Mouse (Mus musculus): ENCODE data around the gene Ampd2. TPM values are rescaled to one million over a fixed set of nuclear protein-coding genes. Genes with fewer than 3 reads are reported as not detected.

The Ampd2 gene
- polyA plus RNA-seq (2015; fragmentation: Nextera tagmentation; extraction: Ambion mirVana) = 11.6 and 12.6 TPM in 2 replicates

GRCm38 (mm10) chr3:108086470-108086979 is at the start of gene Ampd2:
Ampd2 (minus strand) TSS chr3:108086651.
- Histone ChIP-seq H3K9ac (replicated peaks; ENCODE audit: low read depth) (peak within 1 kb of the TSS; percentile 48), H3K27me3 (replicated peaks; ENCODE audit: insufficient read depth, low read length) (no peaks in the 10 kb centered on the region), H3K4me2 (replicated peaks; ENCODE audit: low read depth, low read length) (peak within 1 kb of the TSS; percentile 100), H3K4me3 (ENCODE audit: low read depth, low read length) (peak within 1 kb of the TSS; percentile 60), H3K9me3 (ENCODE audit: low read length) (no peaks in the 10 kb centered on the region), H3K36me3 (ENCODE audit: insufficient read depth, low read length) (no peaks in the 10 kb centered on the region), H3K4me1 (ENCODE audit: insufficient read depth, low read depth, low read length) (peaks cover 14% of the 10 kb centered on the region; the same call in 1 of the 2 replicates), H3K27ac (ENCODE audit: low read length) (peak within 1 kb of the TSS; percentile 57)
- DNase-seq (ENCODE audit: low spot score) (peak; percentile 79), ATAC-seq (peak; percentile 46)
- TF ChIP-seq EP300 (IDR thresholded peaks at IDR 0.05) (no peak), CTCF (IDR thresholded peaks at IDR 0.05) (no peak)
- under 1% methylated on average over 29 of the region's 29 CpGs for WGBS

GRCm38 (mm10) chr3:108134701-108135100 is 48.2 kb upstream of the Ampd2 start:
- TF ChIP-seq EP300 (IDR thresholded peaks at IDR 0.05) (no peak), CTCF (IDR thresholded peaks at IDR 0.05) (no peak)
- no peaks in the 10 kb centered on the region for H3K9me3 ChIP-seq (ENCODE audit: low read length)
- H3K27me3 ChIP-seq (replicated peaks; ENCODE audit: insufficient read depth, low read length) = no peaks in the 10 kb centered on the region
- H3K4me2 ChIP-seq (replicated peaks; ENCODE audit: low read depth, low read length) = no peak overlapping the region
- no peak for DNase-seq (ENCODE audit: low spot score)
- H3K27ac ChIP-seq (ENCODE audit: low read length) = no peak overlapping the region
- peaks cover 9% of the 10 kb centered on the region; the same call in 1 of the 2 replicates for H3K4me1 ChIP-seq (ENCODE audit: insufficient read depth, low read depth, low read length)
- 77% methylated on average over 11 of the region's 11 CpGs for WGBS
- no peak overlapping the region for H3K4me3 ChIP-seq (ENCODE audit: low read depth, low read length)
- H3K9ac ChIP-seq (replicated peaks; ENCODE audit: low read depth) = no peak overlapping the region
- no peaks in the 10 kb centered on the region for H3K36me3 ChIP-seq (ENCODE audit: insufficient read depth, low read length)
- ATAC-seq = no peak

DNA sequence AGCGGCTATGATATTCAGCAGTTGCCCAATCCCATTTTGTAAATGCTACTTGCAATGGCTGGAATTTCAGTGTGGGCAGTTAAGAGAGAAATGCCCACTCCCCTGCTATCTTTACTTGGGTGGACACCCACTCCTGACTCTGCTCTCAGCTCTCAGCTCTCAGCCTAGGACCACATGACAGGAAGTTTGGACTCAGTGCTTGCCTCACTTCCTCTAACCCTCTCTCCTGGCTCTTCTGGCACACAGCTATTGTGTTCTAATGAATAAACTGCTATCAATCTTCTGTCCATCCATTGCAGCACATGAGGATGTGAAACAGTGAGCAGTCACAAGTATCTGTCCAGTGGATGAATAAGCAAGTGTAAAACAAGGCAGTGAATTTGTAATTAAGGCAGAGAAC is 46.0 kb upstream of the Ampd2 start:
- DNase-seq (ENCODE audit: low spot score) = peak; percentile 50
- Histone ChIP-seq H3K9me3 (ENCODE audit: low read length) (no peaks in the 10 kb centered on the region), H3K4me3 (ENCODE audit: low read depth, low read length) (no peak overlapping the region), H3K27ac (ENCODE audit: low read length) (peak overlapping the region; percentile 47; the same call in 1 of the 2 replicates), H3K4me2 (replicated peaks; ENCODE audit: low read depth, low read length) (no peak overlapping the region), H3K9ac (replicated peaks; ENCODE audit: low read depth) (no peak overlapping the region), H3K36me3 (ENCODE audit: insufficient read depth, low read length) (no peaks in the 10 kb centered on the region), H3K27me3 (replicated peaks; ENCODE audit: insufficient read depth, low read length) (no peaks in the 10 kb centered on the region), H3K4me1 (ENCODE audit: insufficient read depth, low read depth, low read length) (peaks cover 9% of the 10 kb centered on the region; the same call in 1 of the 2 replicates)
- ATAC-seq = peak; percentile 79
- WGBS = 41% methylated on average over 1 of the region's 1 CpGs
- TF ChIP-seq EP300 (IDR thresholded peaks at IDR 0.05) (no peak), CTCF (IDR thresholded peaks at IDR 0.05) (no peak)

DNA sequence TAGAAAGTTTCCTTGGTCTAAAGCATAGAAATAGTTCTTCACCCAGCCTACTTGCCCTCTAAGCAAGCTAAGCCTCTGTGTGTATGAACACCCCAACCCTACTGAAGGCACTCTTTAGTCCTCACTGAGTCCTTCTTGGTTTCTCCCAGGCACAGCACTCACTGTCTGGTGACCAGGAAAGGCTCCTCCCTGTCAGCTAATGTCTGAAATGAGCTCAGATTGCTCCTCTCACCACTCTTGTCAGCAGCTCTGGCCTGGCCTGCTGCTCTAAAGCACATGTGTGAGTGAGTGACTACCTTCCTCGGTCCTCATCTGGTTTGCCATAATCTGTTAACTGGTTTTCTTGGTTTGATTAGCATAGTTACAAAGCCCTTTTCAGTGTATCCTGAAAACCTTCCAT is 45.4 kb upstream of the Ampd2 start:
- Histone ChIP-seq H3K4me2 (replicated peaks; ENCODE audit: low read depth, low read length) (no peak overlapping the region), H3K27ac (ENCODE audit: low read length) (peak overlapping the region; percentile 47), H3K4me3 (ENCODE audit: low read depth, low read length) (no peak overlapping the region), H3K4me1 (ENCODE audit: insufficient read depth, low read depth, low read length) (peaks cover 9% of the 10 kb centered on the region; the same call in 1 of the 2 replicates), H3K36me3 (ENCODE audit: insufficient read depth, low read length) (no peaks in the 10 kb centered on the region), H3K9ac (replicated peaks; ENCODE audit: low read depth) (no peak overlapping the region), H3K9me3 (ENCODE audit: low read length) (no peaks in the 10 kb centered on the region), H3K27me3 (replicated peaks; ENCODE audit: insufficient read depth, low read length) (no peaks in the 10 kb centered on the region)
- ATAC-seq (0 out of 2 replicates have a peak, but pooled peaks have one; percentile 16), DNase-seq (ENCODE audit: low spot score) (no peak)
- 65% methylated on average over 1 of the region's 1 CpGs for WGBS
- TF ChIP-seq EP300 (IDR thresholded peaks at IDR 0.05) (no peak), CTCF (IDR thresholded peaks at IDR 0.05) (no peak)

DNA sequence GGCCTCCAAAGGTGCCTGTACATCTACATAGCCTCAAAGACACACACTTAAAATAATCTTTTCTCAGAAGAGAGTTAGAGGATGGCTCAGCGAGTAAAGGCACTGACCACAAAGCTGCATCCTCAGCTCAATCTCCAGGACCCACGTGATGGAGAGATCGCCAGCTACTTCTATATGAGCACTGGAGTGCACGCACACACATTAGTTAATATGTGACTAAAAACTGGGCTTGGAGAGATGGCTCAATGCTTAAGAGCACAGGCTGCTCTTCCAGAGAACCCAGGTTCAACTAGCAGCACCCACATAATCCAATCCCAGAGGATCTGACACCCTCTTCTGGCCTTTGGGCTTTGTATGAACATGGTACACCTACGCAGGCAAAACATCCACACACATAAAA is 44.8 kb upstream of the Ampd2 start:
- Histone ChIP-seq H3K27ac (ENCODE audit: low read length) (no peak overlapping the region), H3K36me3 (ENCODE audit: insufficient read depth, low read length) (no peaks in the 10 kb centered on the region), H3K9me3 (ENCODE audit: low read length) (no peaks in the 10 kb centered on the region), H3K4me1 (ENCODE audit: insufficient read depth, low read depth, low read length) (peaks cover 9% of the 10 kb centered on the region; the same call in 1 of the 2 replicates), H3K4me3 (ENCODE audit: low read depth, low read length) (no peak overlapping the region), H3K4me2 (replicated peaks; ENCODE audit: low read depth, low read length) (no peak overlapping the region), H3K9ac (replicated peaks; ENCODE audit: low read depth) (no peak overlapping the region), H3K27me3 (replicated peaks; ENCODE audit: insufficient read depth, low read length) (no peaks in the 10 kb centered on the region)
- DNase-seq (ENCODE audit: low spot score) (peak; percentile 48), ATAC-seq (peak; percentile 43)
- 70% methylated on average over 5 of the region's 5 CpGs for WGBS
- TF ChIP-seq EP300 (IDR thresholded peaks at IDR 0.05) = no peak
- TF ChIP-seq CTCF (IDR thresholded peaks at IDR 0.05) = no peak

DNA sequence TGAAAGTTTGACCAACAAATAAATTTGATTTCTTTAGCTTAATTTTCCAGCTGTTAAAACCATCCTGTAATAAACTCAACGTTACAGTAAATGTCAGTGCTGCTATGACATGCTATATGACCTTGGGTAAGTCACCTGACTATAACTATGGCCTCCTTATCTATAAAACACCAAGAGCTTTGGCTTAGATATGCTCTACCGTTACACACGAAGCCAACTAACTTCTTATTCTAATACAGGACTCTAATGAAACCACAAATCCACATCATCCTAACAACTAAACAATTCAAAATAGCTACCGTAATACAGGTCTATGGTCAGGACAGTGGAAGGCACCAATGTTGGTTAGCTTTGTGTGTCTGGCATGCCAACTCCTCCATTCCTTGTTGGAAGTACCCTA is 43.4 kb upstream of the Ampd2 start:
- H3K36me3 ChIP-seq (ENCODE audit: insufficient read depth, low read length) = no peaks in the 10 kb centered on the region
- H3K4me1 ChIP-seq (ENCODE audit: insufficient read depth, low read depth, low read length) = peaks cover 9% of the 10 kb centered on the region; the same call in 1 of the 2 replicates
- ATAC-seq (no peak), DNase-seq (ENCODE audit: low spot score) (no peak)
- no peak overlapping the region for H3K4me3 ChIP-seq (ENCODE audit: low read depth, low read length)
- TF ChIP-seq EP300 (IDR thresholded peaks at IDR 0.05) = no peak
- TF ChIP-seq CTCF (IDR thresholded peaks at IDR 0.05) = no peak
- H3K27me3 ChIP-seq (replicated peaks; ENCODE audit: insufficient read depth, low read length) = no peaks in the 10 kb centered on the region
- H3K4me2 ChIP-seq (replicated peaks; ENCODE audit: low read depth, low read length) = no peak overlapping the region
- H3K9ac ChIP-seq (replicated peaks; ENCODE audit: low read depth) = no peak overlapping the region
- no peaks in the 10 kb centered on the region for H3K9me3 ChIP-seq (ENCODE audit: low read length)
- 86% methylated on average over 4 of the region's 4 CpGs for WGBS
- no peak overlapping the region for H3K27ac ChIP-seq (ENCODE audit: low read length)
